Mouse (Mus musculus): ENCODE data around the gene Ccdc113.

DNA sequence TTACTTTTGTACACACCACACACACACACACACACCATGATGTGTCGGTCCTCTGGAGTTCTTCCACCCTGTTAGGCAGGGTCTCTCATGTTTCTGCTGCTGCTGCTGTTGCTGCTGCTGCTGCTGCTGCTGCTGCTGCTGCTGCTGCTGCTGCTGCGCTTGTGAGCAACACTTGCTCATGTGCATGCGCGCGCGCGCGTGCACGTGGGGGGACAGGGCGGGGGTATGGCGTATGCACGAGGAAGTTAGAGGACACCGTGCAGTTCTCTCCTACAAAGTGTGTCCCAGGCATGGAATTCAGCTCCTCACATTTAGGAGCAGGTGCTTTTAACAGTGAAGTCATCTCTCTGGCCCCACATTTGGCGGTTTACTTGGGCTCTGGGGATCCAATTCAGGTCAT, 61.2 kb downstream of the Ccdc113 start:
- TF ChIP-seq CTCF (IDR thresholded peaks at IDR 0.05; ENCODE audit: extremely low read depth, insufficient read length, insufficient replicate concordance, low read depth, low read length) (no peak), POLR2A (IDR thresholded peaks at IDR 0.05; ENCODE audit: low read depth, low read length) (no peak)
